18 mouse cellular contexts compared by ENCODE assay signal in the genomic region with DNA sequence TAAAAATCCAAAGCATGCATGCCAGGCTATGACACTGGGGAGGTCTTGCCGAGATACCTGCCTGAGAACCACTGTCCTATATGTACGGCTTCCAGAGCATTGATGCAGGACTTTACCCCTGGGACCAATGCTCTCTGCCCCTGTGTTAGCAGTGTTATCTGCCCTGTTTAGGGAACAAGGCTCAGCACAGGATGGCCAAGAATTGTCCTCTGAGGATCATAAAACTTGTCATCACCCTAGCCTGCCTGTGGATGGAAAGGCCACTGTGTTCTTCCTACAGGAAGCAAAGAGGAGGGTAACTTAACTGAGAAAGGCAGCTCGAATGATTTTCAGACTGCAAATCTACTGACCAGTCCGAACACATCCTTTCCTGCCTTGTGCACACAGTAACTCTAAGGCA. TPM values are rescaled to one million over a fixed set of nuclear protein-coding genes. Genes with fewer than 3 reads are reported as not detected.
A peak's percentile ranks its signal among the peaks of the same experiment; 100 is the strongest.
DNase-seq lines count a peak whose midpoint lies in the region.
"Had no signal": no experiment of that assay in that cellular context is flagged by ENCODE, and none has a peak within 500 bp of the region (broad histone marks: within the 10 kb centered on the region; RNA-seq: fewer than 3 reads in every experiment).

No protein-coding gene starts in this region.

- peak; percentile 98 for DNase-seq in heart, adult 11 months
- no peak for DNase-seq in heart, postnatal 4 days
- peak; percentile 38 for DNase-seq in kidney, adult 9 months
- DNase-seq in kidney, adult 11 months = no peak
- DNase-seq in heart, adult 9 months (ENCODE audit: low spot score in 2 of 2) = peak; percentile 60 to 73
- DNase-seq in skeletal muscle tissue, adult 2 months (ENCODE audit: low read depth, low spot score) = peak; percentile 83
- DNase-seq in thymus, adult 18-20 months = no peak
- DNase-seq: adrenal gland, postnatal 25 days; kidney, postnatal 10 days; layer of hippocampus, adult 9-11 months; liver, embryonic 13.5 days; lung, adult 18-20 months; lung, postnatal 10 days; midbrain, embryonic 14.5 days; retina, postnatal 1 day; right cerebral cortex, postnatal 14 days; spleen, adult 18-20 months; thymus, postnatal 25 days had no signal

RNA-seq across cellular contexts. Expression of a gene that starts 36.1 kb away (rescaled TPM):
- total RNA-seq in heart, postnatal 4 days (2021) = 10 to 100 TPM; 17.5 to 20.0 TPM

Comparison
In these comparisons a context has a peak if more than half of its experiments do, and no peak if none do; other contexts are left out.
1. DNase-seq: peak in heart, adult 11 months (single experiment), kidney, adult 9 months (single experiment), heart, adult 9 months (2 of 2) and skeletal muscle tissue, adult 2 months (single experiment); none in heart, postnatal 4 days (single experiment), kidney, adult 11 months (single experiment) and thymus, adult 18-20 months (0 of 2).